Mouse (Mus musculus) kidney, postnatal 4 days (tissue): ENCODE results near the gene Cldn7.
"Not testable (repeated sequence)": the region's sequence is repeated elsewhere in the genome, so short reads cannot be mapped to it uniquely, and the experiment has no call there.

Source experiments
- DNase-seq, 2 experiments: peaks; one replicate each; pipeline ENCODE4 v3.0.0; 2021; ENCODE audit warnings: mixed read lengths in 2 of 2

Cldn7 gene

DNA sequence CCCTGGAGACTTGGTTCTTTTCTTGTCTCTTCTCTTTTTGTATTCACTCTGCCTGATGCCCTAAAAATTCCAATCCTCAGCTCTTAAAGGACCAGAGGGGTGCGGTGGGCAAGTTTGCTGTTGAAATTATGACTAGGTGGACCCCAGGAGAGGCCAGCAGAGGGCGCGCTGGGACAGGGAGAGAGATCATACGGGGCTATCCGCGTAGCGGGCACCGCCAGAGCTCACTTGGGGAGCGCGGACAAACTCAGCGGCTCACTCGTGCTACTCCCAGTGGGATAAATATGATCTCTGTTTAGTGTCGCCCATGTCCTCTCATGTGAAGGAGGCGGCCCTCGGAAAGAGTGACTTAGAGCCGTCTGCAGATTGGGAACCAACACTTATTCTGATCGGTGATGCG is 30.4 kb upstream of the Cldn7 start:
- peak; percentile 97 to 99 for DNase-seq

DNA sequence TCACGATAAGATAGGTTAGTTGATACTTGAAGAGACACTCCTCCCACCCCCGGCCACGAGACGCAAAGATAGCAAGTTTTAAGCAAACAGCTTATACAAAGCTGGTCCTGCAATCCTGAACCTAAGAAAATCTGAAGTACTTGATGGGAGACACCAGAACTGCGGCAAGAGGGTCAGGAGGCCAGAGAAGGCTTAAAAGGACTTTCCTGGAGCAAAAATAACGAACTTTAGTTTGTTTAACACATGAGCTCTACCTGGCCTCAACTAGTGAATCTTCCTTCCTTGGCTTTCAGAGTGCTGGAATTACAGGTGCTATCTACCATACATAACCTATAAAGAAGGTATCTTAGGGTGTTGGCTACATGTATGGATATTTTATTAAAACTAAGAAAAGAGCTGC is 29.9 kb upstream of the Cldn7 start:
- no peak for DNase-seq

DNA sequence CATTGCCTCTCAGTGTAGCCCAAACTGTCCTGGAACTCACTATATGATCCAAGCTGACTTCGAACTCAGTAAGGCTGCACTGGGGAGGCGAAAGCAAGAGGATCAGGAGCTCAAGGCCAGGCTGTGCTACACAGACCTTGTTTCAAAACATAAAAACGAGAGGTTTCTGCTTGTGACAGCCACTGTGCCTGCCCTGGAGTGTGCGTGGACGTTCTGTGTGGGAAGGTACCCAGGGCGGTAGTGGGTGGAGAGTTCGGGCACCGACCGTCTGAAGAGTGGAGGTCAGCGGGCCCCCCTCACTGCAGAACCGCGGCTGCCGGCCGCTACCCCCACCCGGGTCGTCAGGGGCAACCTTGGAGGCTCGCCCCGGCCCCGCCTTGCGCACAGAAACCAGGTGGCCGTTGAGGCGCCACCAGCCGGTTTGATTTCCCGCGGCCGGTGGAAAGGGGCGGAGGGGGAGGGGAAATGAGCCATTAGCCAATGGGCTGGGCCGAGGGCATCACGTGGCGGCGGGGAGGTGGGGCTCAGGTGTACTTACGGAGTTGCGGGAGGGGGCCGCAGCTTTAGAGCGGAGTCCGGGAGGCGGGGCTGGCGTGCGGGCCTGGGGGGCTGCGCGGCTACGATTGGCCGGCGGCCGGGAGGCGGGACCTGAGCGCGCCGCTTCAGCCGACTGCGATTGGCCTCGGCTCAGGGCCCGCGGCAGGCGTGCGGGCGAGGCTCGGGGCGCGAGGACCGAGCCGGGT is 29.3 kb upstream of the Cldn7 start, which contains the start of gene Ybx2:
Gene Ybx2, plus strand, starts transcription at position 660 of the 743 bp plus-strand sequence.
- DNase-seq, result peak; percentile 92 to 95

DNA sequence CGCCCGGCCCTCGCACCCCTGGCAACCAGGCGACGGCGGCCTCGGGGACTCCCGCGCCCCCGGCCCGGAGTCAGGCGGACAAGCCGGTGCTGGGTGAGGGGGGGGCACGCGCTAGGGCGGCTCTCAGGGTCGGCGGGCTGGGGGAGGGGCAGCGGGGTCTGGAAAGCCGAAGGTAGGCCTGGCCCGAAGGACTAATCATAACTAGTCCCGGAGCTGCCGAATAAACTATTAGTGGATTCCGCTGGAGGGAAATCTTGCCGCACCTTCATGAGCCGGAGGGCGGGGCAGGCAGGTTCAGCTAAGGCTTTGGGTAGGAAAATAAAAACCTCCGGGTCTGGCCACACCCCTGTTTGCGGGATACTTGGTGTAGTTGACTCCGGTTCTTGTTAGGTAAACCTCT is 28.4 kb upstream of the Cldn7 start:
- peak; percentile 50 to 66 for DNase-seq

DNA sequence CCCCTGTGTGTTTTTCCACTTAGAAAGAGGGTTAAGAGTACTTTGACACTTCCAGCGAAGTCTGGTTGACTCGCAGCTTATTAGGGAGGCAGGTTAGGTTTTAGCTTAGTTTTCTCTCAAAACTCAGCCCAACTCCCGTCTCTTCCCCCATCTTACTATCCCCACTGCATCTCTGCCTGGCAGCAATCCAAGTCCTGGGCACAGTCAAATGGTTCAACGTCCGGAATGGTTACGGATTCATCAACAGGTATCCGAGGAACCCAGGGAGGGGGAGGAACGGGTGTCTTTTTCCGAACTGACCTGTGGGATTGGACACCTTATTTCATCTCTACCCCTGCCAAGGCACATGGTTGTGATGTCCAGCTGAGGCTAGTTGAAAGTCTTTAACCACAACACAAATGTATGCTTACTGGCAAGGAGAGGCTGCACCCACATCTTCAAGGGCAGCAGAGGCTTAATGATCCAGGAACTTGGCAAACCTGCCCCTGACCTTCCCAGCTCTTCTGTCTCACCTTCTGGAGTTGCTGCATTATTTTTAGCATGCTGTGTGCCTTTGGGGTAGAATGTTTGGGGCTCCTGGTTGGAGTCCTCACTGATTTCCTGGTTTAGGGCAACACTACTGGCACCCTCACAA is 27.7 kb upstream of the Cldn7 start:
- DNase-seq, result peak; percentile 36 to 63

DNA sequence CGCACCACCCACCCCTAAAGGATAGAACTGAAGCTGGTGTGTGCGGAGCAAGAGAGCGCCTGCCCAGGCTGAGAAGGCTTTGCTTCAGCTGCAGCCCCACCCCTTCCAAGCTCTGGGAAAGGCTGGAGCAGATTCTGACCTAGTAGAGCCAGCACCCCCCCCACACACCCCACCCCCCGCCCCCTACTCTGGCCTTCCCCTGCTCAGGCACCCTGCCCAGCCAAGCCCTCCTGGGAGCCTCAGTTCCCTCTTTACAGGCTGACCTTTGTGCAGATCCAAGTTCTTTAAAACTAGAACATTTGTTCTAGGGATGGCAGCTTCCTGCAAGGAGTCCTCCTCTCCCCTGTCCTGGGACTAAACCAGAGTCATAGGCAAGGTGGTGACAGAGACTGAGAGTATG is 27.2 kb upstream of the Cldn7 start:
- DNase-seq, result peak; percentile 59 to 68

DNA sequence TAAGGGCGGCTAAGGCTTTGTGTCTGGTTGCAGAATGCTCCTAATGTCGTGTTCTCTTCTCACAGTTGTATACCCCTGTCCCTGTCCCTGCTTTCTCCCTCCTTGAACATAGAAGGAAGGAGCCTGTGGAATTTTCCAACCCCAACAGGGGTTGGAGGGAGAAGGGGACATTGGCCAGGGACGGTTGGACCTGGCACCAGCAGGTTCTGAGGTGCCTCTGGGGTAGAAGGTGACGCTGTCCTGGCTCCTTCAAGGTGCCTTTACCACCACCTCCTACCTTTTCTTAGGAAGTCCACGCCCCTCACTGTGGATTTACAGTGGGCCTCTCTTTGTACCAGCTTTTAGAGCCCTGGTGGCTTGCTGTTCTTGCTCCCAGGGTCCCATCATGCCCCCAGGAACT is 26.7 kb upstream of the Cldn7 start:
- DNase-seq, result no peak

DNA sequence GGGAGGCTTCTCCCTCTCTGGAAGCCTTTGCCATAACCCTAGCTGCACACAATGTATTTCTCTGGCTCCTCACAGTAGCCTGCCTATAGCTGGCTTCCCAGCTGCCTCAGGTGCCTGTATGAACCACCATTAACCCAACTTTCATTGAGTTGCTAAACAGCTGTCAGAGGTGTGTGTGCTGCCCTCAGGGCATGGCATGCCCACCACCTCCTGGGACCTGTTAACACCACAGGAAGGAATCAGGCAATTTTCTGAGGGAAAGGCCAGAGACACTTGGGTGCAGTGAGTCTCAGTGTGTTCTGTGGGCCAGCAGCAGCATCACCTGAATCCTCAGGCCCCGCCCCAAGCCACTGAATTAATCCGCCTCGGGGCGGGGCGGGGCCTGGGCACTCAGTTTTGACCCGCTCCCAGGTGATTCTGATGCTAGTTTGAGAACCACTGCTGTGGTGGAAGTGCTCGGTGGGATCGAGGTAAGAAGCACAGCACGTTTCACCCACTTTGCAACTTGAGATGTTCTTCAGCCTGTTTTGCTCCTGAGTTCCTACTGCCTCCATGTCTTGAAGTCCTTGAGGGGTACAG is 26.1 kb upstream of the Cldn7 start:
- DNase-seq, result peak; percentile 33 to 48

DNA sequence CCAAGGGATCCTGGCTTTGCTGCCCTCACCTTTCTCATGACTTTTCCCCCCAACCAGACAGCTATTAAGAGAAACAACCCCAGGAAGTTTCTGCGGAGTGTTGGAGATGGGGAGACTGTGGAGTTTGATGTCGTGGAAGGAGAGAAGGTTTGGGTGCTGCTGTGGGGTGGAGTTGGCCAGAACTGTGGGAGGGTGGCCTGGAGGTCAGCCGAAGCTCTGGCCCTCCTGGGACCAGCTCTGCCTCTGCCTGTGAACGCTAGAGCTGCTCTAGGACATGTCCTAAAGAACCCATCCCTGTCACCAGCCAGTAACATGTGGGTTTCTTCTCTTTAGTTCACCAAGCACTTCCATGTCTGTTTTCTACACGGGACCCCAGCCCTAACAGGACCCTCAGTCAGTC is 25.4 kb upstream of the Cldn7 start:
- DNase-seq, result no peak

DNA sequence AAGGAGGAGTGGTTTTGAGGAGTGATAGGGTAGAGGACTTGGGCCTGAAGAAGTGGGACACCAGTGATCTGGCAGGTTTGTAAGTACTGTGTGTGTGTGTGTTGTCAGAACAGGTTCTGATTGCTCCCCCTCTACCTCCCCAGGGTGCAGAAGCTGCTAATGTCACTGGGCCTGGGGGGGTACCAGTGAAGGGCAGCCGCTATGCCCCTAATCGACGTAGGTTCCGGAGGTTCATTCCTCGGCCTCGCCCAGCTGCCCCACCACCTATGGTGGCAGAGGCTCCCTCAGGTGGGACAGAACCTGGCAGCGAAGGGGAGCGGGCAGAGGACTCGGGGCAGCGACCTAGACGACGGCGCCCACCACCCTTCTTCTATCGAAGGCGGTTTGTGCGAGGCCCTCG is 24.8 kb upstream of the Cldn7 start:
- DNase-seq, result no peak

DNA sequence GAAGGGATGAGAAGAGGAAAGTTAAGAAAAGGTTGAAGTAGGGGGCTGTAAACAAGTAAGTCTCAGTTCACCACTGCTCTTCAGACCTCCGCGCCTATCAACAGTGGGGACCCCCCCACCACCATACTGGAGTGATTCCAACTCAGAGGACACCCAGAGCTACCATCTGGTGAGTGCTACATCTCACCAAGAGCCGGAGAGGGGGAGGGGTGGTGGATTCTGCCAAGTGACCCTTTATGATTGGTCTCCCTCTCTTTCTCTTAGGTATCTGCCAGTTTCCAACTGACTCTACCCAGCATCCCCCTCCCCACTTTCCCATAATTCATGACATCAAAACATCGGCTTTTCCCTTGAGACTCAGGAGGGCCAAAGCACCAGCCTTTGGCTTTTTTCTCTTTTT is 23.6 kb upstream of the Cldn7 start:
- no peak for DNase-seq

DNA sequence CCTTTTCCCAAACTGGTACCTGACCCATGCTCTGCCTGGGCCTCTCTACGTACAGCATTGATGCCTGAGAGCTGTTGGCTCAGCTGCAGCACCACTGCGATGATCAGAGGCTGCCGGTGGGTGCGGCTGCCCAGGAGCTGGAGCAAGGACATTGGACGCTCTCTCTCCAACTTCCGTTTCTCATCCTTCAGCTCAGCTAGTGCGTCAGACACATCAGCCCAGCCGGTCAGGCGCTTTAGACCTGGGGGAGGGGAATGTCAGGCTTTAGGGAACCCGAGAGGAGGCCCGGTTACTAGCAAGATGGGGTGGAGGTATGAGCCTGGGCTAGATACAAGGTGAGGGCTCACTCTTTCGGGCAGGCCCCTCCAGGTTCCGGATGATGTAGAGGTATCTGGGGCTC is 19.4 kb upstream of the Cldn7 start:
- DNase-seq, result no peak

DNA sequence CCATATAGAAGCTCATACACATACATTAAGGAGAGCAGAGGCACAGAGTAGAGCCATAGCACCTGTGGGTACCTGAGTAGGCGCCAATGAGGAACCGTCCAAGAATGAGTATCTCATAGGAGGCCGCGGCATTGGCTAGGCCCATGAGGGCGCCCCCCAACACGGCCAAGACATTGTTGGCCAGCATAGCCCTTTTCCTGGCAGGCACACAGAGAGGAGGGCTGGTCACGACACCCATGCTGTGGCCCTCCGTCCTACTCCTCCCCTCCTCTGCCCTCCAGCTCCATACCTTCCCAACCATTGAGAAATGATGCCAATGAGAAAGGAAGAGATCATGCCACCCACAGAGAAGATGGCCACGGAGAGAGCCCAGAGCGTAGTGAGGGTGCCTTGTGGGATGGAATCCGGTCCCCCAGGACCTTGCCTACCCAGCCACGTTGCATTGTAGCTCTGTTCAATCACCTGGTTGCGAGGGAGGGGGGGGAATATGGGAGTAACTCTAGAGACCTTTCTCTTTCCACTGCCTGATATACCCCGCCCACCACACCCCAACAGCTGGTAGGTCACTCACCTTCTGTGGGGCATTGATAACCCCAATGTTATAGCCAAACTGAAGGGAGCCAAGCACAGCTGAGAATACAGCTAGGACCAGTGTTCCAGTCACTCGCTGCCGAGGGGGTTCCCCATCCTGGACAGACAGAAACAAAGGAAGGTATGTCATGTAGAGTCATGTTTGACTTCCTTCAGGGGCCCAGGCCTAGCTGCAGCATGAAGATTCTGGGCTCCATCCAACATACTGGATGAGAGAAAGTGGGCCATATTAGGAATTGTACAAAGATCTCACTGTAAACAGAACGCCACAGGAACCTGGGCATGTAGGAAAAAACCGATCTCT is 18.3 kb upstream of the Cldn7 start:
- DNase-seq, result no peak

DNA sequence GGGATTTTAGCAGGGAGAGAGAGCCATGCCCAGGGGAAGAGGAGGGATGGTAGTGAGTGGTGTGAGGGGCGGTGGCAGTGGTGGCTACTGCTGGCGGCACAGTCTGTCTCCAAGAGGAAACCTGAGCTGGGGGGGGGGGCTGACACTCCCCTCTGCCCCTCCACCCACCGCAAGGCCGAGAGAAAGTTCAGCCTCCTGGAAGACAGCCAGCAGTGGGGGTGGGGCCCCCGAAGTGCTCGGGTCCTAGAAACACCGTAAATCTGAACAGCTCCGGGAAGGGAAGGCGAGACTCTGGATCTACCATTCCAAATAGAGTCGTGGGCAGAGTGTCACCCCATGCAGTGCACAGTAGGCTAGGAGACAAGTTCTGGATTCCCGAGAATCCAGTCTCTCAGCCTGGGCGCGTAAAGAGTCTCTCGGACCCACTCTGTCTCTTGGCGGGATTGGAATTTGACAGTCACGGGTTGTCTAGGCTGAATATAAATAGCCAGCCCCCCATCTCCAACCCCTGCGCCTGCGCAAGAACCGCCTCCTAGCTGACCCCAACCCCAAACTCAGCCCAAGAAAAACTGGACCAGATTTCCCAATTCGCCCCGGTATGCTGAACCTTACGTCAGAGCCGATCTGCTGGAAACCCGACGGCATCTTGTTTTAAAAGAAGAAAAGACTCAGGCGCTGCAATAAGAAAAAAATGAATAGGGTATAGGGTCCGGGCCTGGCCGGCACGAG is 17.1 kb upstream of the Cldn7 start:
- peak; percentile 78 to 82 for DNase-seq

DNA sequence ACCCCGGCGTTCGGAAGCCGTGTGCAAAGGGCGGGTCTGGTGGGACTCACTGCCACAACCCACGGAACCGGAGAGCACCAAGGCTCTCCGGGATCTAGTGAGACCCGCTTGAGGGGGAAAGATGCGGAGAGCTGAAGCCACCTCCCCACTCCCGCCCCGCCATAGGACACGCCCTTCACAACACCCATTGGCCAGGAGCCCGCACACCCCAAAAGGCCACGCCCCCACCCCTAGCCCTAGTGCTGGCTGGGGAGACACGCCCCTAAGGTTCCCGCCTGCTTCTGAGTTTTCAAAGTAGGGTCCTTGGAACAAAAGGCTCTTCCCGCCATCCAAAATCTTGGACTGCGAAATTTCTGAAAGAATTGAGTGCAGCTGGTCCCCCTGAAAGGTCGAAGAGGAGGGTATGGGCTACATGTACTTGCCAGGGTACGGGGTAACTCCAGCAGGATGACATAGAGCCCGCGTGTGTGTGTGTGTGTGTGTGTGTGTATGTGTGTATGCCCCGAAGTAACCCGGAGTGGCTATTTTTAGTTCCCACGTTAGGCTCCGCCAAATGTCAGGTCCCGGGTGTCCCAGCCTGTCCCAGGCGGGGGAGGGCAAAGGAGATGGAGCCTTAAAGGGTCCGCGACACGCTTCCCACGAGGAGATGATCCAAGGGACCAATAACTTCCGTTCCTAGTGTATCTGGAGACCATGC is 16.4 kb upstream of the Cldn7 start, which contains the start of gene Slc2a4:
Gene Slc2a4, minus strand, starts transcription at position 123 of the 697 bp plus-strand sequence.
- peak; percentile 98 for DNase-seq

DNA sequence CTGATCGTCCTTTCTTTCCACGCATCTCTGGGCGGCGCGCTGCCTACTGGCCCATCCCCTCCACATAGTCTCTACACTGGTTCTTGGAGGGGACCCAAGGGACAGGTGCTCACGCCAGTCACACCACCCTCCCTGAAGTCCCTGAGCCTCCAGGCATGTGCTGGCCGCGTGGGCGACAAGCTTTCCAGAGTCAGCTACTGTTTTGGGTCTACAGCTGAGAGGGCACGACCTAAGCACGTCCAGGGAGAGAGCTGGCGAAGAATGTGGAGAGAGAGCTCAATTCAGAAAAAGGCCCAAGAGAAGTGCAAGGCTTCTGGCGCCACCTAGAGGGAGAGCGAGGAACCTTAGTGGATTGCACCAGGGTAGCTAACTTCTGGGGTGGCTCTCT is 15.8 kb upstream of the Cldn7 start:
- peak; percentile 95 for DNase-seq

DNA sequence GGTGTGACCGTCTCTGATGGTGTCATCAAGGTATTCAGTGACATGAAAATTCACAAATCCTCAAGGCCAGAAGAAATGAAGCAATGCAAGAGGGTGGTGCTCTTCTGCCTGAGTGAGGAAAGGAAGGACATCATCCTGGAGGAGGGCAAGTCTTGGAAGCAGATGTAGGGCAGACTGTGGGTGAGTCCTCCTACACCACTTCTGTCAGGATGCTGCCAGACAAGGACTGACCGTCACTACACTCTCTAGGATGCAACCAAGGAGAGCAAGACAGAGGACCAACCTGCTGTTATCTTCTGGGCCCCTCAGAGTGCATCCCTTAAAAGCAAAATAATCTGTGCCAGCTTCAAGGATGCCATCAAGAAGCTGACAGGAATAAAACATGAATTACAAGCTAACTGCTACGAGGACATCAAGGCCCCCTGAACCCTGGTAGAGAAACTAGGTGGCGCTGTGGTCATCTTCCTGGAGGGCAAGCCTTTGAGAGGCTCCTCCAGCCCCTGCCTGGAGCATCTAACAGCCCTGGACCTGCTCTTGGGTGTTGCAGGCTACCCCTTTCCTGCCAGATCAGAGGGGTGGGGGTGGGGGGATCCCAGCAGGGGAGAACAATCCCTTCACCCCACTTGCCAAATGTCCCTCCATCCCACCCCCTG is 13.6 kb upstream of the Cldn7 start:
- DNase-seq, result peak in 1 of 2 experiments; percentile 54

DNA sequence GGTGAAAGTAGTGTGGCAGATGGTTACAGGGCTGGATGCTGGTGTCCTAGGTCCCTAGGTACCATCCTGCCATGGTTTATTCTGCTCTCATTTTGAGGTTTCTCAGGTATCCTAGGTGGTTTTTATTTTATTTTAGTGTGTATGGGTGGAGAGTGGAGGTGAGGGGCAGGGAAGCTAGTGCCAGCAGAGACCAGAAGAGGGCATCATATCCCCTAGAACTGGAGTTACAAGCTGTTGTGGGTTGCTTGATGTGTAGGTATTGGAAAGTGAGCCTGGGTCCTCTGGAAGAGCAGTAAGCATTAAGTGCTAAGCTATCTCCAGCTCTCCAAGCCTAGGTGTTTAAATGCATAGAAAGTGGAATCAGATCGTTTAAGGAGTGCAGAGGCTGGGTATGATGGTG is 12.3 kb upstream of the Cldn7 start:
- DNase-seq, result no peak

DNA sequence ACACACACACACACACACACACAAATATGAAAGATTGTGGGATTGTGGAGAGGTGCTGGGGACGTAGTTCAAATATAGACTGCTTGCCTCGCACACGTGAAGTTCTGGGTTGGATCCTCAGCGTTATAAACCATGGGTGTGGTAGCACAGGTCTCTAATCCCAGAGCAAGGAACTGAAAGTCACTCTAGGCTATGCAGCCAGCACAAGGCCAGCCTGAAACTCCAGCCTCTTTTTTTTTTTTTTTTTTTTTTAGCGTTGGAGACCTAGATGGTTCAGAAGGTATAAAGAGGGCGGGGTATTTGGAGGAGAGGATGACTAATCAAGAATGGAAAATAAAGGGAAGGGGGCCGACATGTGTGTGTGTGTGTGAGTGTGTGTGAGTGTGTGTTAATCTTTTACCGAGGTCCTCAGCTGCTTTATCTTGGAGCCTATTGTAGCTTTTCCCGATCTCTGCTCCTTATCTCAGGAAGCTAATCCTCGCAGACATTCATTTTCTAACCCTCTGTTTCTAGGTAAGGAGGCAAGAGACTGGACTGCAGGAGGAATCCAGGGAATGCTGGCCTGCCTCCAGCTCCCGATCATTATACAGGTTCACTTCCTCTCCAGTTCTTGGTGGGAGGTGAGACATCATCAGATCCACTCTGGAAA is 11.2 kb upstream of the Cldn7 start:
- DNase-seq, result no peak

DNA sequence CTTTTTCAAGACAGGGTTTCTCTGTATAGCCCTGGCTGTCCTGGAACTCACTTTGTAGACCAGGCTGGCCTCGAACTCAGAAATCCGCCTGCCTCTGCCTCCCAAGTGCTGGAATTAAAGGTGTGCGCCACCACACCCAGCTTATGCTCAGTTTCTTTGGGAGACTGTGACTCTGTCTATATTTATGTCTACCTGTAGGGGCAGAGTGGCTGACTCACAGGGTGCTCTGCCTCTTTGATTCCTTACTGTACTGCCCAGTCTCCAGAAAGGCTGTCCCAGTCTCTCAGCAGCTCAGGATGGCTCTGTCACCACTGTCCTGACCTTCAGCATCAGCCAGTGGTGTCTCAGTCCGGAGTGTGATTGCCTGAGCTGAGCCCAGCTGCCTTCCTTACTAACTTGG is 9.0 kb upstream of the Cldn7 start:
- not testable (repeated sequence) for DNase-seq

DNA sequence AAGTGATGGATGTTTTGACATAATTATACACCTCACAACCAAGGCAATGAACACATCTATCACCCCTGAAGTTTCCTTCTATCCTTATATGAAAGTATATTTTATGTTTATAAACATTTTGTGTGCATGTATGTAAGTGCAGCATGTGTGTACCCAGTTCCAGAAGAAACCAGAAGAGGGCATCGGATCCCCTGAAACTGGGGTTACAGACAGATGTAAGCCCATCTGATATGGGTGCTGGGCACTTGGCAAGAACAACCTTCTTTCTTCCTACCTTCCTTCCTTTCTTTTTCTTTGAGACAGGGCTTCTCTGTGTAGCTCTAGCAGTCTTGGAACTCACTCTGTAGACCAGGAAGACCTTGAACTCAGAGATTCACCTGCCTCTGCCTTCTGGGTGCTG is 8.4 kb upstream of the Cldn7 start:
- DNase-seq, result no peak
